In the genomic region with DNA sequence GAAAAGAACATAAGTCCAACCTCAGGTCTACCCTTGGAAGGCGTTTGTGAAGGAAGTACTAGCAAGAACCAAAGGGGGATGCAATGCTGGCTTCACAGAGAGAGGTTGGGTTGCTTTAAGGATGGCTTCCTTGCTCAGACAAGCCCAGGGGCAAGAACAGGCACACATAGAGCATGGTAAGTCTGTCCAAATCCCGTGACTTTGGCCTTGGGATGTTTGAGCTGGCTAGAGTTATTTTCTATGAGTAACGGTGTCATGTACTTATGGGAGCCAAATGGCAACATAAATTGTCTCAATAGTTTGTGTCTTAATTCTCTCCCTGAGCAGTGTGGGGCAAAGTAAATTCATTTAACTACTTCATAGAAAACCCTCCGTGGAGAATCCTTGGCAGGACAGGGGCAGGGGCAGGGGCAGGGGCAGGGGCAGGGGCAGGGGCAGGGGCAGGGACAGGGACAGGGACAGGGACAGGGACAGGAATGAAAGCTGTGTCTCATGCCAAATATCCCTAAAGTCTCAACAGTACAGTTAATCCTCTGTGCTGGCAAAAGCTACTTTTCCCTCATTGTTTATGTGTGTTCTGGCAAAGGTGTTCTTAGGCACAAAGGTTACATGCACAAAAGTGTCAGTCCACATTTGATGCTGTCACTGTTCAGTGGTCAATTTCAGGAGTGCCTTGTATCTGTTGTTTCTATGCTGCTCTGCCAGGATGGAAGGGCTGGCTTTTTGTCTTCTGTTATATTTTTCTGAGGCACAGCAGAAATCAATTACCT, we compare ENCODE assay signal across 20 mouse cellular contexts.
DNase-seq lines count a peak whose midpoint lies in the region; ATAC-seq and TF ChIP-seq lines count a peak whose summit lies in the region.
"Had no signal": no experiment of that assay in that cellular context is flagged by ENCODE, and none has a peak within 500 bp of the region (broad histone marks: within the 10 kb centered on the region; RNA-seq: fewer than 3 reads in every experiment).

No protein-coding gene starts in this region.

- peak; percentile 25 for DNase-seq in kidney, adult 2 months
- DNase-seq in kidney, postnatal 10 days, result no peak
- peak; percentile 73 for DNase-seq in adrenal gland, adult 2 months
- DNase-seq in adrenal gland, postnatal 14 days, result peak; percentile 55
- DNase-seq in gonadal fat pad, adult 2 months (ENCODE audit: low read depth), result peak; percentile 94
- DNase-seq in heart, adult 2 months, result no peak
- no peak for DNase-seq in hindbrain, postnatal 0 days (ENCODE audit: low spot score)
- DNase-seq: cerebellum, adult 18-20 months; cerebellum, adult 9-11 months; cerebellum, postnatal 36 days; forebrain, postnatal 0 days; gastrocnemius, postnatal 36 days; heart, postnatal 36 days; kidney, adult 11 months had no signal

- TF ChIP-seq CTCF in kidney, adult 2 months (conservative IDR thresholded peaks at IDR 0.05; ENCODE audit: insufficient read depth, insufficient read length, low read depth, low read length), result no peak
- TF ChIP-seq CTCF in heart, adult 2 months (IDR thresholded peaks at IDR 0.05), result no peak
- TF ChIP-seq CTCF in hindbrain, postnatal 0 days (IDR thresholded peaks at IDR 0.05; ENCODE audit: low read depth), result no peak

- intact Hi-C loops in heart, adult 2 months (cut with DNase I), result no loop called here

- no peaks in the 10 kb centered on the region for H3K79me2 ChIP-seq in heart, adult 2 months (replicated peaks; ENCODE audit: control insufficient read depth, insufficient read depth, low read length)

- H3K27ac ChIP-seq in kidney, adult 2 months (ENCODE audit: insufficient read depth, low read depth, low read length), result no peak overlapping the region
- H3K27ac ChIP-seq in heart, adult 2 months, result no peak overlapping the region
- H3K27ac ChIP-seq in hindbrain, postnatal 0 days, result no peak overlapping the region
- H3K27ac ChIP-seq: embryonic facial prominence, embryonic 13.5 days; forebrain, embryonic 13.5 days; heart, embryonic 13.5 days; hindbrain, embryonic 15.5 days had no signal

- no peak for TF ChIP-seq POLR2A in kidney, adult 2 months (IDR thresholded peaks at IDR 0.05; ENCODE audit: low read depth, low read length)
- no peak for TF ChIP-seq POLR2A in heart, adult 2 months (IDR thresholded peaks at IDR 0.05; ENCODE audit: insufficient read depth, low read depth, low read length)

- no peak overlapping the region for H3K9ac ChIP-seq in heart, adult 2 months (ENCODE audit: low read depth, low read length)
- no peak overlapping the region for H3K9ac ChIP-seq in hindbrain, postnatal 0 days (replicated peaks; ENCODE audit: low read length)
- H3K9ac ChIP-seq: embryonic facial prominence, embryonic 13.5 days; forebrain, embryonic 13.5 days; forebrain, postnatal 0 days; heart, embryonic 13.5 days; hindbrain, embryonic 15.5 days had no signal

- TF ChIP-seq EP300 in heart, adult 2 months (IDR thresholded peaks at IDR 0.05; ENCODE audit: insufficient read depth, low read depth, low read length), result no peak

- no peaks in the 10 kb centered on the region for H3K9me3 ChIP-seq in hindbrain, postnatal 0 days (ENCODE audit: low read length)
- H3K9me3 ChIP-seq: embryonic facial prominence, embryonic 13.5 days; forebrain, embryonic 13.5 days; heart, embryonic 13.5 days; hindbrain, embryonic 15.5 days had no signal

- no peak overlapping the region for H3K4me3 ChIP-seq in kidney, adult 2 months (ENCODE audit: insufficient read depth, low read depth, low read length)
- no peak overlapping the region for H3K4me3 ChIP-seq in heart, adult 2 months
- H3K4me3 ChIP-seq in hindbrain, postnatal 0 days (ENCODE audit: low read length), result no peak overlapping the region
- H3K4me3 ChIP-seq: embryonic facial prominence, embryonic 13.5 days; forebrain, embryonic 13.5 days; heart, embryonic 13.5 days; hindbrain, embryonic 15.5 days had no signal

- no peak overlapping the region for H3K4me2 ChIP-seq in hindbrain, postnatal 0 days (ENCODE audit: low read depth, low read length)
- H3K4me2 ChIP-seq: embryonic facial prominence, embryonic 13.5 days; forebrain, embryonic 13.5 days; heart, embryonic 13.5 days; hindbrain, embryonic 15.5 days had no signal

- H3K4me1 ChIP-seq in kidney, adult 2 months (ENCODE audit: control insufficient read depth, insufficient read depth, low read length), result no peaks in the 10 kb centered on the region
- no peaks in the 10 kb centered on the region for H3K4me1 ChIP-seq in heart, adult 2 months (ENCODE audit: control insufficient read depth, insufficient read depth, low read length)
- no peaks in the 10 kb centered on the region for H3K4me1 ChIP-seq in hindbrain, postnatal 0 days (ENCODE audit: insufficient read depth, low read length)
- H3K4me1 ChIP-seq: embryonic facial prominence, embryonic 13.5 days; forebrain, embryonic 13.5 days; heart, embryonic 13.5 days; hindbrain, embryonic 15.5 days had no signal

- ATAC-seq in hindbrain, postnatal 0 days, result no peak
- ATAC-seq: forebrain, embryonic 13.5 days; forebrain, postnatal 0 days; inflammation-experienced regulatory T-cells, adult 6 months had no signal

- no peaks in the 10 kb centered on the region for H3K36me3 ChIP-seq in kidney, adult 2 months (ENCODE audit: control insufficient read depth, insufficient read depth, low read length)
- H3K36me3 ChIP-seq in heart, adult 2 months (ENCODE audit: control insufficient read depth, insufficient read depth, low read length), result no peaks in the 10 kb centered on the region
- H3K36me3 ChIP-seq in hindbrain, postnatal 0 days (ENCODE audit: insufficient read depth, low read length), result no peaks in the 10 kb centered on the region
- H3K36me3 ChIP-seq: embryonic facial prominence, embryonic 13.5 days; heart, embryonic 13.5 days; hindbrain, embryonic 15.5 days had no signal

- H3K27me3 ChIP-seq in kidney, adult 2 months (replicated peaks; ENCODE audit: control insufficient read depth, insufficient read depth, low read length), result no peaks in the 10 kb centered on the region
- no peaks in the 10 kb centered on the region for H3K27me3 ChIP-seq in heart, adult 2 months (ENCODE audit: control insufficient read depth, insufficient read depth, low read length)
- H3K27me3 ChIP-seq in hindbrain, postnatal 0 days (ENCODE audit: insufficient read depth, low read length), result no peaks in the 10 kb centered on the region
- H3K27me3 ChIP-seq: CH12.LX; embryonic facial prominence, embryonic 13.5 days; forebrain, embryonic 13.5 days; heart, embryonic 13.5 days; hindbrain, embryonic 15.5 days had no signal

- 55% methylated on average over 4 of the region's 4 CpGs for WGBS in kidney, adult 2 months
- 69% methylated on average over 4 of the region's 4 CpGs for WGBS in heart, adult 2 months
- 59% methylated on average over 4 of the region's 4 CpGs for WGBS in hindbrain, postnatal 0 days

Comparison
In these comparisons a context has a peak if more than half of its experiments do, and no peak if none do; other contexts are left out.
1. DNase-seq: peak in kidney, adult 2 months (single experiment), adrenal gland, adult 2 months (single experiment), adrenal gland, postnatal 14 days (single experiment) and gonadal fat pad, adult 2 months (single experiment); none in kidney, postnatal 10 days (single experiment), heart, adult 2 months (0 of 2) and hindbrain, postnatal 0 days (single experiment).